Mouse (Mus musculus) liver, embryonic 14.5 days (tissue): ENCODE data around the gene Dolk. TPM values are rescaled to one million over a fixed set of nuclear protein-coding genes. Genes with fewer than 3 reads are reported as not detected.

Experiments
- ATAC-seq: fragments of 200-750 bp; cut with Nextera tagmentation; 2 replicates; pipeline ENCODE4 v1.8.0; 2017; ENCODE audit warnings: moderate number of reproducible peaks, mild to moderate bottlenecking, moderate library complexity; ENCODE audit not compliant: insufficient read depth
- DNase-seq, 3 experiments: peaks; one replicate each; pipeline ENCODE4 v3.0.0-alpha.2; 2012 to 2013; ENCODE audit warnings: low read depth in 3 of 3, low spot score in 3 of 3
- H3K27ac ChIP-seq: fragments of 300-500 bp; sonication (generic); 2 replicates; pipeline ENCODE4 v1.5.1; 2014; ENCODE audit warnings: moderate library complexity, mild to moderate bottlenecking, control low read depth, inconsistent platforms
- H3K27me3 ChIP-seq: fragments of 300-500 bp; sonication (generic); 2 replicates; pipeline ENCODE4 v1.6.1; 2014; ENCODE audit warnings: mild to moderate bottlenecking, low read length, moderate library complexity; ENCODE audit not compliant: control insufficient read depth, insufficient read depth
- H3K36me3 ChIP-seq: fragments of 300-500 bp; sonication (generic); replicated peaks from 2 replicates; pipeline ENCODE4 v1.6.1; 2014; ENCODE audit warnings: low read depth; ENCODE audit not compliant: control insufficient read depth, insufficient read depth
- H3K4me1 ChIP-seq, 2 experiments: fragments of 200-500 bp in 1 of 2; fragments of 300-500 bp in 1 of 2; sonication (generic) in 1 of 2; replicated peaks; 2 replicates each; pipeline ENCODE4 v1.6.1; 2012 to 2014; ENCODE audit warnings: antibody characterized with exemption in 1 of 2, inconsistent platforms in 1 of 2, low read length in 1 of 2; ENCODE audit not compliant: control insufficient read depth in 2 of 2, insufficient read depth in 2 of 2
- H3K4me2 ChIP-seq: fragments of 300-500 bp; sonication (generic); 2 replicates; pipeline ENCODE4 v1.6.1; 2014; ENCODE audit warnings: low read depth, mild to moderate bottlenecking, control low read depth, moderate library complexity
- H3K4me3 ChIP-seq, 2 experiments: fragments of 200-500 bp in 1 of 2; fragments of 300-500 bp in 1 of 2; sonication (generic) in 1 of 2; 2 replicates each; pipeline ENCODE4 v1.5.1; 2012 to 2014; ENCODE audit warnings: low read depth in 2 of 2, low read length in 2 of 2, mild to moderate bottlenecking in 2 of 2, control low read depth in 1 of 2, inconsistent platforms in 1 of 2, moderate library complexity in 1 of 2; ENCODE audit not compliant: insufficient read depth in 1 of 2
- H3K9ac ChIP-seq: fragments of 300-500 bp; sonication (generic); replicated peaks from 2 replicates; pipeline ENCODE4 v1.6.1; 2014; ENCODE audit warnings: mild to moderate bottlenecking, control low read depth, moderate library complexity
- H3K9me3 ChIP-seq: fragments of 300-500 bp; sonication (generic); 2 replicates; pipeline ENCODE4 v1.6.1; 2016; ENCODE audit warnings: low read length, mixed read lengths; ENCODE audit not compliant: control insufficient read depth
- CTCF ChIP-seq: IDR thresholded peaks from 2 replicates; pipeline ENCODE4 v1.5.1; 2016; ENCODE audit warnings: antibody characterized with exemption, low read depth, control low read depth
- EP300 ChIP-seq: IDR thresholded peaks from 2 replicates; pipeline ENCODE4 v1.6.1; 2016; ENCODE audit warnings: antibody characterized with exemption, low read depth
- WGBS: fragments of 180-500 bp; shearing (Covaris S2); extraction: QIAGEN DNeasy Blood & Tissue Kit; methylation state at CpG from one replicate; pipeline ENCODE4 v1.1.7; 2014; ENCODE audit not compliant: insufficient replicate concordance; 5-methylcytosine and 5-hydroxymethylcytosine counted together
- polyA plus RNA-seq, 2 experiments: library from polyadenylated mRNA; depleted of rRNA in 1 of 2; stranded (reverse) in 1 of 2; unstranded in 1 of 2; fragments of >200 nt; fragmentation: Nextera tagmentation in 1 of 2; extraction: Ambion mirVana in 1 of 2; gene quantifications; 2 replicates each; pipeline versions ENCODE4 v1.2.1 to v1.2.3; 2012 to 2014

Dolk gene
- polyA plus RNA-seq, 2 experiments: 4.6 to 11.4 TPM

DNA sequence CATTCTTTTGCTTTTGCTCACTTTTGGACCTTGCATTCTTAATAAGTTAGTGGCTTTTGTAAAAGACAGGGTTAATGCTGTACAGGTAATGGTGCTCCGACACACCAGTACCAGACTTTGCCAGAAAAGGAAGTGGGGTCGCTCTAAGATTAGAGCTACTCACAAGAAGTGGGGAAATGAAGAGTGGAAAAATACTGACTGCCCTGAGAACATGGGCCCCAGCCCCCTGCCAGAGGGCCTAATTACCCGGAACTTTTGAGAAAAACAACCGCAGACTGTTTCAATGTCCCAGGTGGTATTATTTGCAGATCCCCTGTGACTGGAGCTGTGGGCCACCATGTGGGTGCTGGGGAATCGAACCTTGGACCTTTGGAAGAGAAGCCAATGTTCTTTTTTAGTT is 50.5 kb downstream of the Dolk start:
- TF ChIP-seq EP300 (no peak), CTCF (no peak)
- WGBS: 36% methylated on average over 5 of the region's 5 CpGs
- Histone ChIP-seq H3K4me2 (no peak overlapping the region), H3K27me3 (no peaks in the 10 kb centered on the region), H3K9me3 (no peaks in the 10 kb centered on the region; the same call in 1 of the 2 replicates), H3K4me1 (peaks cover 12 to 28% of the 10 kb centered on the region in 2 experiments), H3K4me3 (no peak overlapping the region), H3K36me3 (no peaks in the 10 kb centered on the region; the same call in 1 of the 2 replicates), H3K9ac (no peak overlapping the region), H3K27ac (no peak overlapping the region)
- no peak for DNase-seq
- no peak for ATAC-seq

Other genes with a start within 250 kb of the Dolk start
- gene Wdr34, start 237.5 kb downstream of the Dolk start, polyA plus RNA-seq (2012; rRNA removed): 5.6 and 5.8 TPM in 2 replicates
- gene Wdr34, start 237.5 kb downstream of the Dolk start, polyA plus RNA-seq (2014; fragmentation: Nextera tagmentation; extraction: Ambion mirVana): 6.0 and 6.8 TPM in 2 replicates
- gene Set, start 229.0 kb downstream of the Dolk start, polyA plus RNA-seq (2012; rRNA removed): 56.1 and 159 TPM in 2 replicates
- gene Set, start 229.0 kb downstream of the Dolk start, polyA plus RNA-seq (2014; fragmentation: Nextera tagmentation; extraction: Ambion mirVana): 179 and 189 TPM in 2 replicates
- 3.0 and 3.5 TPM in 2 replicates for gene Pkn3, start 208.7 kb downstream of the Dolk start, polyA plus RNA-seq (2012; rRNA removed)
- 1.8 and 2.0 TPM in 2 replicates for gene Pkn3, start 208.7 kb downstream of the Dolk start, polyA plus RNA-seq (2014; fragmentation: Nextera tagmentation; extraction: Ambion mirVana)
- gene Zdhhc12, start 192.7 kb downstream of the Dolk start, polyA plus RNA-seq (2012; rRNA removed): 23.4 and 25.5 TPM in 2 replicates
- 17.4 and 21.5 TPM in 2 replicates for gene Zdhhc12, start 192.7 kb downstream of the Dolk start, polyA plus RNA-seq (2014; fragmentation: Nextera tagmentation; extraction: Ambion mirVana)
- 8.1 and 8.5 TPM in 2 replicates for gene Zer1, start 161.7 kb downstream of the Dolk start, polyA plus RNA-seq (2012; rRNA removed)
- 1.9 and 2.0 TPM in 2 replicates for gene Zer1, start 161.7 kb downstream of the Dolk start, polyA plus RNA-seq (2014; fragmentation: Nextera tagmentation; extraction: Ambion mirVana)
- gene Tbc1d13, start 152.6 kb downstream of the Dolk start, polyA plus RNA-seq (2012; rRNA removed): 11.3 and 12.7 TPM in 2 replicates
- gene Tbc1d13, start 152.6 kb downstream of the Dolk start, polyA plus RNA-seq (2014; fragmentation: Nextera tagmentation; extraction: Ambion mirVana): 3.6 and 3.9 TPM in 2 replicates
- gene Endog, start 114.8 kb downstream of the Dolk start, polyA plus RNA-seq (2012; rRNA removed): 11.9 and 15.1 TPM in 2 replicates
- gene Endog, start 114.8 kb downstream of the Dolk start, polyA plus RNA-seq (2014; fragmentation: Nextera tagmentation; extraction: Ambion mirVana): 19.1 and 20.3 TPM in 2 replicates
- gene Spout1, start 107.9 kb downstream of the Dolk start, polyA plus RNA-seq (2012; rRNA removed): 18.6 and 20.3 TPM in 2 replicates
- gene Spout1, start 107.9 kb downstream of the Dolk start, polyA plus RNA-seq (2014; fragmentation: Nextera tagmentation; extraction: Ambion mirVana): 18.7 and 25.2 TPM in 2 replicates
- 14.3 and 16.8 TPM in 2 replicates for gene Kyat1, start 80.5 kb downstream of the Dolk start, polyA plus RNA-seq (2012; rRNA removed)
- gene Kyat1, start 80.5 kb downstream of the Dolk start, polyA plus RNA-seq (2014; fragmentation: Nextera tagmentation; extraction: Ambion mirVana): 9.5 and 11.6 TPM in 2 replicates
- 3.4 and 3.6 TPM in 2 replicates for gene Lrrc8a, start 48.6 kb downstream of the Dolk start, polyA plus RNA-seq (2012; rRNA removed)
- gene Lrrc8a, start 48.6 kb downstream of the Dolk start, polyA plus RNA-seq (2014; fragmentation: Nextera tagmentation; extraction: Ambion mirVana): 10.8 and 11.8 TPM in 2 replicates
- 0.90 and 1.1 TPM in 2 replicates for gene Gm28035, start 45.8 kb downstream of the Dolk start, polyA plus RNA-seq (2012; rRNA removed)
- gene Gm28035, start 45.8 kb downstream of the Dolk start, polyA plus RNA-seq (2014; fragmentation: Nextera tagmentation; extraction: Ambion mirVana): 0.04 TPM in 1 of 2 replicates, not detected in the other
- gene Phyhd1, start 20.1 kb downstream of the Dolk start, polyA plus RNA-seq (2012; rRNA removed): 15.9 and 18.1 TPM in 2 replicates
- gene Phyhd1, start 20.1 kb downstream of the Dolk start, polyA plus RNA-seq (2014; fragmentation: Nextera tagmentation; extraction: Ambion mirVana): 9.8 and 10.3 TPM in 2 replicates
- gene Gm28038, start 5.3 kb downstream of the Dolk start, polyA plus RNA-seq (2012; rRNA removed): not detected in 2 replicates
- not detected in 2 replicates for gene Gm28038, start 5.3 kb downstream of the Dolk start, polyA plus RNA-seq (2014; fragmentation: Nextera tagmentation; extraction: Ambion mirVana)
- gene Nup188, start 63 bp upstream of the Dolk start, polyA plus RNA-seq (2012; rRNA removed): 15.7 and 16.1 TPM in 2 replicates
- gene Nup188, start 63 bp upstream of the Dolk start, polyA plus RNA-seq (2014; fragmentation: Nextera tagmentation; extraction: Ambion mirVana): 19.1 and 20.8 TPM in 2 replicates
- 22.2 and 23.1 TPM in 2 replicates for gene Sh3glb2, start 73.0 kb upstream of the Dolk start, polyA plus RNA-seq (2012; rRNA removed)
- gene Sh3glb2, start 73.0 kb upstream of the Dolk start, polyA plus RNA-seq (2014; fragmentation: Nextera tagmentation; extraction: Ambion mirVana): 13.6 and 15.4 TPM in 2 replicates
- gene Miga2, start 77.9 kb upstream of the Dolk start, polyA plus RNA-seq (2012; rRNA removed): 6.1 and 6.9 TPM in 2 replicates
- 5.3 and 5.8 TPM in 2 replicates for gene Miga2, start 77.9 kb upstream of the Dolk start, polyA plus RNA-seq (2014; fragmentation: Nextera tagmentation; extraction: Ambion mirVana)
- 17.0 and 23.1 TPM in 2 replicates for gene Dolpp1, start 105.9 kb upstream of the Dolk start, polyA plus RNA-seq (2012; rRNA removed)
- 13.5 and 17.4 TPM in 2 replicates for gene Dolpp1, start 105.9 kb upstream of the Dolk start, polyA plus RNA-seq (2014; fragmentation: Nextera tagmentation; extraction: Ambion mirVana)
- 14.6 and 15.0 TPM in 2 replicates for gene Crat, start 129.5 kb upstream of the Dolk start, polyA plus RNA-seq (2012; rRNA removed)
- 27.4 and 27.9 TPM in 2 replicates for gene Crat, start 129.5 kb upstream of the Dolk start, polyA plus RNA-seq (2014; fragmentation: Nextera tagmentation; extraction: Ambion mirVana)
- 78.2 and 103 TPM in 2 replicates for gene Ptpa, start 129.7 kb upstream of the Dolk start, polyA plus RNA-seq (2012; rRNA removed)
- 63.3 and 63.5 TPM in 2 replicates for gene Ptpa, start 129.7 kb upstream of the Dolk start, polyA plus RNA-seq (2014; fragmentation: Nextera tagmentation; extraction: Ambion mirVana)
- 0.86 and 0.90 TPM in 2 replicates for gene Ier5l, start 187.9 kb upstream of the Dolk start, polyA plus RNA-seq (2012; rRNA removed)
- gene Ier5l, start 187.9 kb upstream of the Dolk start, polyA plus RNA-seq (2014; fragmentation: Nextera tagmentation; extraction: Ambion mirVana): 0.10 and 0.13 TPM in 2 replicates